Mouse (Mus musculus): ENCODE data around the gene Mndal.
"Not testable (repeated sequence)": the region's sequence is repeated elsewhere in the genome, so short reads cannot be mapped to it uniquely, and the experiment has no call there.

- not testable (repeated sequence) for TF ChIP-seq CTCF (IDR thresholded peaks at IDR 0.05; ENCODE audit: control insufficient read depth, insufficient read depth, low read length); POLR2A (IDR thresholded peaks at IDR 0.05; ENCODE audit: borderline replicate concordance, control insufficient read depth, low read depth, low read length)
These were observed 6.8 kb upstream of the Mndal start for GRCm38 (mm10) chr1:173949044-173949443.

Measured in bone marrow, adult 2 months (tissue).